Mouse (Mus musculus) olfactory bulb, adult 2 months (tissue): ENCODE results near the gene Inhba.

Experiments
- CTCF ChIP-seq: fragments of 200-500 bp; IDR thresholded peaks from 2 replicates; pipeline ENCODE4 v1.5.1; 2012; ENCODE audit warnings: low read depth, mild to moderate bottlenecking, low read length, moderate library complexity; ENCODE audit not compliant: insufficient read depth
- POLR2A ChIP-seq: fragments of 200-500 bp; IDR thresholded peaks from 2 replicates; pipeline ENCODE4 v1.6.1; 2012; ENCODE audit warnings: mild to moderate bottlenecking, low read depth, low read length, moderate library complexity; ENCODE audit not compliant: insufficient read depth

GRCm38 (mm10) chr13:15979551-15979950, 32.1 kb upstream of the Inhba start:
- TF ChIP-seq CTCF (no peak), POLR2A (no peak)
